In the genomic region with DNA sequence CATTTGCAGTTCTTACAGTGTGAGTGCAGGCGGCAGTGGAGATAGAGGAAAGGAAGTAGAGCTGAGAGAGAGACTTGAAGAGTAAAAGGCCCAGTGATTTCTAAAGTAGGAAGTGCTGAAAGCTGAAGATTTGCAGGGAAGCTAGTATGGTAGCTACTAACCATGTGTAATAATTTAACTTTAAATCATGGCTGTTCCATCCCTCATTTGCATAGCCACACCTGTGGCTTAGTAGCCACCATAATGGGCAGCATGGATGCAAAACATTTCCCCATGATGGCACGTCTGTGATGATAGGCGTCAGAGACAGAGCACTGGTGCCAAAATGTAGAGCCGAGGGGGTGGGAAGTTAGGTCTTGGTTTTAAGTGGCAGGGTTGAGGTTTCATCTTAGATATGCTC, we compare ENCODE assay signal across 24 mouse cellular contexts. TPM values are rescaled to one million over a fixed set of nuclear protein-coding genes. Genes with fewer than 3 reads are reported as not detected.
DNase-seq lines count a peak whose midpoint lies in the region; TF ChIP-seq lines count a peak whose summit lies in the region.
"Had no signal": no experiment of that assay in that cellular context is flagged by ENCODE, and none has a peak within 500 bp of the region (broad histone marks: within the 10 kb centered on the region; RNA-seq: fewer than 3 reads in every experiment).

No protein-coding gene starts in this region.

- TF ChIP-seq CTCF in gastrocnemius, adult 2 months (IDR thresholded peaks at IDR 0.05) = no peak
- TF ChIP-seq CTCF in CH12.LX (conservative IDR thresholded peaks at IDR 0.05 in 1 of 2, IDR thresholded peaks at IDR 0.05 in 1 of 2; ENCODE audit: low read depth in 2 of 2, low read length in 2 of 2) = no peak

- DNase-seq in gastrocnemius, adult 2 months = no peak
- DNase-seq in gastrocnemius, postnatal 10 days = no peak
- DNase-seq in A20 (ENCODE audit: low read depth, low spot score) = peak; percentile 74
- peak; percentile 77 for DNase-seq in CH12.LX (ENCODE audit: extremely low read depth)
- DNase-seq in naive thymus-derived CD4-positive, alpha-beta T cell, adult 2 months (ENCODE audit: low read depth) = peak; percentile 30
- DNase-seq in embryo, embryonic 10.5 days (ENCODE audit: low spot score) = no peak
- no peak for DNase-seq in urinary bladder, postnatal 25 days (ENCODE audit: low spot score)
- DNase-seq: adrenal gland, postnatal 36 days; cerebellum, adult 11-12 months; cerebellum, postnatal 25 days; embryo, embryonic 11 days; heart, adult 18-20 months; kidney, adult 8-10 months; kidney, postnatal 14 days; left cerebral cortex, postnatal 4 days; thymus, postnatal 25 days had no signal

- no peak for TF ChIP-seq EP300 in CH12.LX (IDR thresholded peaks at IDR 0.05; ENCODE audit: low read length)

- H3K9ac ChIP-seq in CH12.LX (ENCODE audit: insufficient read depth, low read depth) = no peak overlapping the region
- H3K9ac ChIP-seq: forebrain, embryonic 13.5 days; heart, embryonic 12.5 days; hindbrain, embryonic 14.5 days; limb, embryonic 15.5 days; liver, embryonic 15.5 days; stomach, embryonic 15.5 days had no signal

- peaks cover 33 to 100% of the 10 kb centered on the region in 2 experiments for H3K4me1 ChIP-seq in CH12.LX (ENCODE audit: control insufficient read depth in 1 of 2, insufficient read depth in 2 of 2)
- H3K4me1 ChIP-seq: forebrain, embryonic 13.5 days; limb, embryonic 15.5 days; midbrain, embryonic 10.5 days had no signal

- in situ Hi-C loops in CH12.LX (cut with MboI; ENCODE audit: low pct_ligation_motif_present, low pct_unique_long_range_greater_than_20kb, low sequenced_read_pairs) = no loop called here

- TF ChIP-seq RAD21 in CH12.LX (IDR thresholded peaks at IDR 0.05; ENCODE audit: low read depth, low read length) = no peak

- peaks cover 18% of the 10 kb centered on the region for H3K79me2 ChIP-seq in CH12.LX (replicated peaks; ENCODE audit: control insufficient read depth, extremely low read depth, insufficient read depth, poor library complexity, severe bottlenecking)

- H3K4me2 ChIP-seq in CH12.LX (ENCODE audit: insufficient read depth, low read depth, poor library complexity, severe bottlenecking) = peak overlapping the region; percentile 41
- H3K4me2 ChIP-seq: forebrain, embryonic 13.5 days; heart, embryonic 12.5 days; hindbrain, embryonic 14.5 days; limb, embryonic 15.5 days; liver, embryonic 15.5 days; stomach, embryonic 15.5 days had no signal

- H3K27me3 ChIP-seq in CH12.LX (replicated peaks) = no peaks in the 10 kb centered on the region
- H3K27me3 ChIP-seq: forebrain, embryonic 13.5 days; heart, embryonic 12.5 days; limb, embryonic 15.5 days; liver, embryonic 15.5 days; stomach, embryonic 15.5 days had no signal

- H3K4me3 ChIP-seq in gastrocnemius, adult 2 months = no peak overlapping the region
- H3K4me3 ChIP-seq in CH12.LX (replicated peaks in 1 of 3; ENCODE audit: low read depth in 2 of 3, low read length in 2 of 3, poor library complexity in 1 of 3) = no peak overlapping the region
- H3K4me3 ChIP-seq: forebrain, embryonic 13.5 days; heart, embryonic 12.5 days; limb, embryonic 15.5 days; liver, embryonic 15.5 days; midbrain, embryonic 10.5 days; myocyte; stomach, embryonic 15.5 days had no signal

- peaks cover 26 to 64% of the 10 kb centered on the region in 2 experiments for H3K36me3 ChIP-seq in CH12.LX (replicated peaks in 1 of 2; ENCODE audit: control insufficient read depth in 1 of 2, insufficient read depth in 1 of 2, low read length in 1 of 2)

- dilution Hi-C loops in CH12.LX (cut with MboI; ENCODE audit: extremely low pct_ligation_motif_present, extremely low pct_unique_long_range_greater_than_20kb, low sequenced_read_pairs) = no loop called here

- H3K9me3 ChIP-seq in CH12.LX (replicated peaks; ENCODE audit: low read length) = no peaks in the 10 kb centered on the region
- H3K9me3 ChIP-seq: forebrain, embryonic 13.5 days; heart, embryonic 12.5 days; limb, embryonic 15.5 days; liver, embryonic 15.5 days; midbrain, embryonic 10.5 days; stomach, embryonic 15.5 days had no signal

- intact Hi-C loops in gastrocnemius, adult 2 months (cut with DNase I) = loop anchor here (5.0 kb wide), 2 partner anchors 48 to 83 kb away; a partner anchor contains a TSS

- H3K27ac ChIP-seq in gastrocnemius, adult 2 months = 0 out of 2 replicates have a peak overlapping the region, but pooled peaks have one; percentile 13
- peak overlapping the region; percentile 65 for H3K27ac ChIP-seq in CH12.LX (ENCODE audit: insufficient read depth, low read depth)
- H3K27ac ChIP-seq: forebrain, embryonic 13.5 days; hindbrain, embryonic 14.5 days; limb, embryonic 15.5 days; liver, embryonic 15.5 days; midbrain, embryonic 10.5 days; stomach, embryonic 15.5 days had no signal

- TF ChIP-seq POLR2A in CH12.LX (IDR thresholded peaks at IDR 0.05; ENCODE audit: low read depth, low read length) = no peak

TF ChIP-seq in CH12.LX, 34 proteins besides CTCF, POLR2A, EP300 and RAD21:
- TF ChIP-seq ELF1 (IDR thresholded peaks at IDR 0.05; ENCODE audit: low read depth, low read length) (peak; percentile 24; the same call in 1 of the 2 replicates), MAZ (IDR thresholded peaks at IDR 0.05; ENCODE audit: low read depth, low read length) (no peak; the same call in 1 of the 2 replicates), IRF4 (IDR thresholded peaks at IDR 0.05; ENCODE audit: low read depth, low read length) (no peak), ZC3H11A (IDR thresholded peaks at IDR 0.05; ENCODE audit: low read depth, low read length) (no peak), CHD2 (IDR thresholded peaks at IDR 0.05; ENCODE audit: low read length) (no peak), SIN3A (IDR thresholded peaks at IDR 0.05; ENCODE audit: low read length) (no peak), POLR2AphosphoS2 (IDR thresholded peaks at IDR 0.05; ENCODE audit: low read depth, low read length) (no peak), MAX (IDR thresholded peaks at IDR 0.05; ENCODE audit: low read length) (peak; percentile 47; the same call in 1 of the 2 replicates), BHLHE40 (IDR thresholded peaks at IDR 0.05; ENCODE audit: low read depth, low read length) (0 out of 2 replicates have a peak, but pooled peaks have one; percentile 44), MEF2A (IDR thresholded peaks at IDR 0.05; ENCODE audit: borderline replicate concordance, low read depth, low read length) (no peak), TCF12 (IDR thresholded peaks at IDR 0.05; ENCODE audit: low read depth, low read length) (peak; percentile 50; the same call in 1 of the 2 replicates), GABPA (IDR thresholded peaks at IDR 0.05; ENCODE audit: insufficient replicate concordance, low read depth, low read length) (no peak), ETS1 (conservative IDR thresholded peaks at IDR 0.05; ENCODE audit: low read depth, low read length) (peak; percentile 58), RCOR1 (conservative IDR thresholded peaks at IDR 0.05; ENCODE audit: low read depth, low read length) (no peak)

RNA-seq across cellular contexts. Expression of a gene that starts 47.2 kb away (rescaled TPM):
- 100 to 1,000 TPM; 191 to 193 TPM for total RNA-seq in gastrocnemius, adult 2 months (2021)
- total RNA-seq in gastrocnemius, postnatal 10 days (2021) = 10 to 100 TPM; 68.8 to 86.6 TPM
- total RNA-seq in CH12.LX (2012; rRNA removed) (90.2 and 101 TPM in 2 replicates), CH12.LX (2014; rRNA removed) (239 and 263 TPM in 2 replicates)
- polyA plus RNA-seq in CH12.LX (2012; ENCODE audit: insufficient read length, low read depth) = 98.4 and 111 TPM in 2 replicates

RNA-seq across cellular contexts. Expression of a gene that starts 53.7 kb away (rescaled TPM):
- 10 to 100 TPM; 22.3 to 23.1 TPM for total RNA-seq in gastrocnemius, adult 2 months (2021)
- 10 to 100 TPM; 59.7 to 68.9 TPM for total RNA-seq in gastrocnemius, postnatal 10 days (2021)
- total RNA-seq in CH12.LX (2012; rRNA removed) = 83.3 and 107 TPM in 2 replicates
- total RNA-seq in CH12.LX (2014; rRNA removed) = 87.9 and 96.2 TPM in 2 replicates
- polyA plus RNA-seq in CH12.LX (2012; ENCODE audit: insufficient read length, low read depth) = 72.1 and 76.6 TPM in 2 replicates

Comparison
In these comparisons a context has a peak if more than half of its experiments do, and no peak if none do; other contexts are left out.
1. DNase-seq: peak in A20 (single experiment), CH12.LX (single experiment) and naive thymus-derived CD4-positive, alpha-beta T cell, adult 2 months (single experiment); none in gastrocnemius, adult 2 months (single experiment), gastrocnemius, postnatal 10 days (single experiment), embryo, embryonic 10.5 days (single experiment) and urinary bladder, postnatal 25 days (single experiment).